Mouse (Mus musculus) heart, adult 9 months (tissue): ENCODE measurements at regions not wholly inside any gene's neighbourhood (a gene's known extent, or its start where the extent isn't known, plus 50 kb on each side); places are given as distances from the start of the nearest gene placed in this dataset.

ENCODE experiments used
- DNase-seq, 2 experiments: peaks; one replicate each; pipeline ENCODE4 v3.0.0; 2022; ENCODE audit warnings: low spot score in 2 of 2

DNA sequence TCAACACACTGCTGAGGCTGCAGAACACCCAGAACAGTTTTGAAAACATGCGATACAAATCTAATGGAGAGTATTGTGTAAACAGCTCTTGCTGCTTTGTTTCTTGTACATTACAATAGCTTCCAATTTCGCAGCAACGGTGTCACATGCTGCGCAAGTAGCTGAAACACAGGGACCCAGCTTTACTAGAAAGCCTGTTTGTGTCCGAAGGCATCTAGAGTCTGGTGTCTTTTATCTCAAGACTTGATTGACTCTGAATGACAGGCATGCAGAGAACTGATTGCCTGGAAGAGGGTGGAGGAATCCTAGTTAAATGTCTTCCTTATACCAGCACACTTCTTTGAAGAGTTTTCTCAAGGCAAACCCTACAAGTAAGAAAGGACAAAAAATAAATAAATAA is 66.1 kb upstream of the Fgf10 start:
- no peak for DNase-seq

DNA sequence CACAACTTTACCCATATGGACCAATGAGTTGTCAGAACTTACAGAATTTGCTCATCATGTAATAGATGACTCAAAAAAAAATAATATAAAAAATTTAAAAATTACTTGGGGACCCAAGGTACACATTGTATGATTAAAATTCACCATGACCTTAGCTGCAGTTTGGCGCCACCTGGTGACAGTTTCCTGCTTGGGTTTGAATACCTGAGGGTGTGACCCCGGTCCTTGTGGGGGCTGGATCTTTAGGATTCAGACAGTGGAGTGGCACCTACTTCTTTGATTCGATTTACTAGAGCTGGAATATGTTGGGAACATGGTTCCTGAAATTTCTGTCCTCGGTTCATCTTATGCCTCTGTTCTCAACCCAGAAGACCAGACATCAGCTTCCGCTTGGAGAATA is 72.7 kb upstream of the Fgf10 start:
- no peak for DNase-seq

DNA sequence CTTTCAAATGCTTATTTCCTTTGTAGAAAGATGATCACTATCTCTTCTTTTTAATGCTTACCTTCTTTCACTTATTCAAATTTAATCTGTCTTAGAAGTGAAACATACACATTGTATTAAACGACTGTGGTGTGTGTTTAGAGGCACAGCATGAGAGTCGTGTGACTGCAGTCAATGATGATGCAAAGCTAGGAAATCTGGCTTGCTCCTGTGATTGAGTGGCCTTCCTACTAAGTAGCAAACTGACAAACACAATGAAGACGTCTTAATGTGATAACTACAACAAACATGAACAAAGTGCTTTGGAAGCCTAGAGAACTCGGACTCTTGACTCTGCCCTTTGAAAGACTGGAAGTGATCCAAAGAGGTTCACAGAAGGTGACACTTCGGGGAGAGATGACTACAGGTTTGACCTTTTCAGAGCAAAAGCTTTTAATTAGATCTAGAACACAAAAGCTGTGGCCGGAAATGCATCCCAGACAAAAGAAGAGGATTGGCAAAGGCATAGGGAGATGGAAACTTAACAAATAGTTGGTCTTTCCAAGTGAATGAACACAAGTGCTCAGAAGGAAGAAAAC is 73.3 kb upstream of the Fgf10 start:
- DNase-seq = no peak

DNA sequence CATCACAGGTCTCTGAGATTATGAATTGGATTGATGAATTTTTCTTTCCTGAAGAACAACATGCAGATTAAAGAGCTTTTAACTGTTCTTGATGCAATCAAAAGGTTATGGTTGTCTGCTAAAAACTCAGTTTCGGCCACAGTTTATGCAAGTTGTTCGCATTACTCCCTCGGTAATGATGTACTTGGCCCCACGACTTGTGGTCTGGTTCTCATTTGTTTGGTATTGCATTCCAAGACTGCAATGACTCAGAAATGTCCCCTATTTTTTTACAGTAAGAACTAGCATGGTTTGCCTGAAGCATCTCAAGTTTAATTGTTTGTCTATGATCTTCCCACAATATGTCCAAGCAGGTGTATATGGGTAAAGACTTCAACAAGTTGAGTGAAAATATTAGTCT is 77.5 kb upstream of the Fgf10 start:
- no peak for DNase-seq

DNA sequence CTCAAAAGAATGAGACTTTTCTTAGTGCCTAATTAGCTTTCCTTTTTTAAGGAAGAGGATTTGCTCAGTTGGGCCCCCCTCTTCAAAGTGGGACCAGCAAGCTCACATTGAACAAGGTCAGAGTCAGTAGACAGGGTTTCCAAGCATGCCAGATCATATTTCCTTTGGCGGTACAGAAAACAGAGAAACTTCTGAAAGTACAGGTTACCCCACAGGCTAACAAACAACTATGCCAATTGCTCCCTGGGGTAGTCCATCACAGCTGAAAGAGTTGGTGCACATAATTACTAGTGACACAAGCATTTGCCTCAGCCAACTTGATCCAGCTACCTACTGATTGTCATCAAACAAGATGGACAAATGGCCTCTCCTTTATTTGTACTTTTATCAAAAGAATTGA is 97.0 kb upstream of the Fgf10 start:
- no peak for DNase-seq

DNA sequence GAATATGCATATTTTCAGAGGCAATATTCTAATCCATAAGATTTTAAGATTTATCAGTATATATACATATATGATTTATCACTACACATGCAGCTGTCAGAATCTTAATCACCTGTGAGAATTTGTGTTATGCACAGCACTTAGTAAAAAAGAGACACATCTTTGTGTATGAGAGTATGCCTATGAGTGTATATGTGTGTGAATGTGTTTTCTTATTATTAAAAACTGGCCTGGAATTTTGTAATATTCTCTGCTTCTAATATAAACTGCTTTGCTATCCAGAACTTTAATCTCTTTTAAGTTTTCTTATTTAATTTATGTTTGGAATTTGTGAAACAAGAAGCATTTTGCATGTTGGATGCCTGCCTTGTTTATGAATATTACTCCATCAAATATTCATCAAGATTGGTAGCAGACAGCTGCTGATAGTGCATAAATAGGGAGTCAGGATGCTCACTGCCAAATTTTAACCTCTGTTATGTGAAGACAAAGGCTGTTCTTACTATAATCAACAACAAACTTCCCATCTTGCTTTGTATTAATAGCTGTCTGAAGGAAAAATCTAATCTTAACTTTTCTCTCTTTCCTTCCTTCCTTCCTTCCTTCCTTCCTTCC is 104.3 kb upstream of the Fgf10 start:
- no peak for DNase-seq

DNA sequence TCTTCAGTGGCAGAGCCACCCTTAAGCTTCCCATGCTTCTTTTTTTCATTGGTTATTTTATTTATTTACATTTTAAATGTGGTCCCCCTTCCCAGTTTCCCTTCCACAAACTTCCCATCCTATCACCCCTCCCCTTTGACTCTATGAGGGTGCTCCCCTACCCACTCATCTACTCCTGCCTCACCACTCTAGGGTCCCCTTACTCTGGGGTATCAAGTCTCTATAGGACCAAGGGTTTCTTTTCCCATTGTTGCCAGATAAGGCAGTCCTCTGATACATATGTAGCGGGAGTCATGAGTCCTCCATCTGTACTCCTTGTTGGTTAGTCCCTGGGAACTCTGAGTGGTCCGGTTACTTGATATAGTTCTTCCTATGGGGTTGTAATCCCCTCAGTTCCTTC is 110.6 kb upstream of the Fgf10 start:
- DNase-seq = no peak

DNA sequence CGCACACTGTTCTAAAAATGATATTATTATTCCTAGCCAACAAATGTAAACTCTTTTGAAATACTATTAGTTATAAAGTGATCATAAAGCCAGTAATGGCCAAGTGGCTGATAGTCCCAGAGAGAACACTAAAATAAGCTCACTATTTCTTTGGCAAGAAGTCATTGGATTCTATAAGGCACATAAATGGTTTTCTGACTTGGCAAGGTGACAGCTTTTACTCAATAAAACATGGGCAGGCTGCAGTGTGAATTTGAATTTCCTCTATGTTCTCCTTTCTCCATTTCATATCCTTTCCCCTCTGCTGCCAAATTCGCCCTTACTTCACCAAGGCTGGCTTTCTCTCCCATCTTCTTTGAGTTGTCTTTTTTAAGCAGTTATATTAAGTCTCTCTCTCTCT is 117.6 kb upstream of the Fgf10 start:
- no peak for DNase-seq

DNA sequence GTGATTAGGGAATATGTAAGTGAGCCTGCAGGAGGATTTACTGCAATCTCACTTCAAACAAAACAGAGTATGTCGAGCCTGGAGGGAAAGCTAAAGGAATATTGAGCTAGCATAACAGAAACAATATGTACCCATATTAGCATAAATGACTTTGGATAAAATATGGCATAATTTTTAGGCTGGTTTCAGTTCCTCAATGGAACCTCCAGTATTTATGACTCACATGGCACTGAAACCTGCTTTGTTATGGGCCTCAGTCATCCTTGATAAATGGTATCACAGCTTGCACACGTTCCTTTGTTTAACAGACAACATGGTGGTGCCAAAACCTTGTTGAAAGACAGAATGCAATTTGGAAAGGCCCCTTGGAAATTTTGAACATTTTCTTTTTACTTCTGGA is 130.8 kb upstream of the Fgf10 start:
- DNase-seq = no peak

DNA sequence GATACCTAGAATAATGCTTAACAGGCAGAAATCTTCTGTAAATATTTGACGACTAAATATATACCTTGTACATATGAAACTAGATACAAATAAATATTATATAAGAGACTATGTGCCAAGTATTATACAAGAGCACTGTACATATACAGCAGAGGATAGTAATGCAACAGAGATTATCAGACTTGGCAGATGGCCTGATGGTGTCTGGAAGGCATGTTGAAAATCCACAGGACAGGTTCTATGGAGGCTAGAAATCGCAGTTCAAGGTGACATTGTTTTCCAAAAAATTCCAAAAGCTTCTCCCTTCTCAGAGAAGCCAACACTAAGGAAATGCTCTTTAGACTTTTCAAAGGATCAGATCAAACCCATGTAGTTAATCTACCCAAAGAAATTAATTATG is 126.9 kb upstream of the Mrps30 start:
- no peak for DNase-seq

DNA sequence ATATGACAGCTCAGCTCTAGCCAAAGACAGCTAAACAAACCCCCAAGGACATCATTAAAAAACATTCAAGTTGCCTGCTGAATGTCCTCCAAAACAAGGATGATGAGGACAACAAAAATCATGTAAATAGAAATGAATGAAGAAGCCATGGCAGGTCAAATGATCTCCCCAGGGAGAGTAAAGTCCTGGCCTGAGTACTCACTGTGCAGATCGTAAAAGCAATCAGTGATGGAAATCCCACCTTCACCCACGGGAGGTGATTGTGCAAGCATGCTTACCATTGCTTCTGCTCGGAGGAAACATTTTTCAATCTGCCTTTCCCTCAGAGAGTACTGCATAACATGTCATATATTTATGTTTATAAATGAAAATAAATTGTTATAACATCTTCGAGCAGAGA is 119.1 kb upstream of the Mrps30 start:
- peak; percentile 3 to 7 for DNase-seq

DNA sequence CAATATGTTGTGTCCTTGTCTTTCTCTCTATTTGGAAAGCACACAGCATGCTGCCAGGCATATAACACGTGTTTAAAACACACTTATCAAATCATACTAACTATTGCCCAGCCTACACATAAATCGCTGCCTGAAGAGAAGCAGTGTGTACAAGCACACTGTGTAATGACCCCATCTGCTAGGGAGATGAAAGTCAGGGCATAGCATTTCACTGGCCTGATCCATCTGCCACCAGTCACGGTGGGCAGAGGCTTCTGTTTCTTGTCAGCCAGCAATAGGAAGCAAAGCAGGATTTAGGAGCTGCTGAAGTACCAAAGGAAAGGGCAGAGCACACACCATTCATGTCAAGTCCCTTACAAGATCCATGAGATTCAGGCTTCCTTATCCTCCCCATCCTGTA is 103.6 kb upstream of the Mrps30 start:
- no peak for DNase-seq

DNA sequence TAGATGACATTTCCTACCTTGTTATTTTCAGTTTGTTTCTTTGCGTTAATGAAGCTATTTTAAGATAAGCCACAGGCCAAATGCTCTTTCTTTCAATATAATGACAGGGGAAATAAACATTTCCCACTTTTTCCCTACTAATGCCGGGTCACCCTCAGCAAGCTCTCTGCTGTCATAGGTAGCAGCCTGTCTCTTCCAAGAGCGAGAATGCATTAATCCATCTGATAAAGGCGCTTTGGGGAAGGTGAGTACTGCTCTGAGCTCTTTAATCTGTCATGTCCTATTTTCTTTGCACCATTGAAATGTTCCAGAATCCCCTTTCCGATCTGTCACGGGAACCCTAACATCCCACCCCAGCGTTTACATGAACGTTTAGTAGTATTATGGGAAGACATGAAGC is 96.0 kb upstream of the Mrps30 start:
- no peak for DNase-seq

DNA sequence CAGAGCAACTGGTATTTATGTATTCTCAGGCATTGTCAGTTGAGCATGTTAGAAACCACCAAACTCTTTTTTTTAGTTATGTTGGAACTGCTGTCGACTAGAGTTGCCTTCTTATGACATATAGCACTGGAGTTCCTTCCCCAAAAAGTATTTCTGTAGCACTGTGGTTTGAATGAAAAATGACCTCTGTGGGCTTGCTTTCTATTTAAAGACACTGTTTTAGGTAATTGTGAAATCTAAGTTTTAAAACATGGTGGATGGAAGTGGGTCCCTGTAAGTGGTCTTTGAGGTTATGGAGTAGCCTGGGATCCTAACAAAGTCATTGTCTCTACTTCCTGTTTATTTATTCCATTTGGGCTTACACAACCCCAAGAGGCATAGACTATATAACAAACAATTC is 93.2 kb upstream of the Mrps30 start:
- DNase-seq = no peak

DNA sequence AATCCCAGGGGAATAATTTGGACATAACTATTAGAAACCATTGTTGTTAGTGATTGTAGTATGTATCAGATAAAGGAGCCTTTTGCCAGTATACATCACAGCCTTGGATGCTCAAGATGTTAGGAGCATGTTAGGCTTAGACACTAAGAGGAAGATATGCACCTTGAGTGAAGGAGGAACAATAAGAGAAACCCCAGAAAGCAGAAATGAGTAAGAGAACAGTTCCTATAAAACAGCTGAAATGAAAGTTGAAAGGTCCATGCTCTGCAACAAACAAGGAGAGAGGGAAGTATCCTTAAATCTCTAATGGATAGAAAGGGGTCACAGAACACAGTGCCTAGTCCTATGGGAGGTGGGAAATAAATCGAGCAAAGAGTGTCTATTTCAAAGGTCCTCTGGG is 91.4 kb upstream of the Mrps30 start:
- DNase-seq = no peak

DNA sequence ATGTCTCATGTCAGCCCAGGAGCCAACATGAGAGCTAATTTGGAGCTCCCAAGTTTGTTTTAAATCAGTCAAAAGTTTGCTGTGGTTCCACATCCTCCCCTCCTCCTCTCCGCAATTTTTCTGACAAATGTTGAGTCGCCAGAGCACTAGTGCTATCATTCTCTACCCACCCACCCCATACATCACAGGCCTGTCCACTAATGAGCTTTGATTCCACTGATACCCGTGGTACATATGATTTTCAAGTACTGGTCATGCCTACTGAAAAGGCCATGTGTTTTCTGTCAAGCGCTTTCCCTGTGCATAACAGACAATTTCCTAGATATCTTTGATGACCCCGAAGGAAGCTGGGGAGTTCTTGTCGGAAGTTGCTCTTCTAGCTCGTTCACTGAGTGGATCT is 85.5 kb upstream of the Mrps30 start:
- no peak for DNase-seq

DNA sequence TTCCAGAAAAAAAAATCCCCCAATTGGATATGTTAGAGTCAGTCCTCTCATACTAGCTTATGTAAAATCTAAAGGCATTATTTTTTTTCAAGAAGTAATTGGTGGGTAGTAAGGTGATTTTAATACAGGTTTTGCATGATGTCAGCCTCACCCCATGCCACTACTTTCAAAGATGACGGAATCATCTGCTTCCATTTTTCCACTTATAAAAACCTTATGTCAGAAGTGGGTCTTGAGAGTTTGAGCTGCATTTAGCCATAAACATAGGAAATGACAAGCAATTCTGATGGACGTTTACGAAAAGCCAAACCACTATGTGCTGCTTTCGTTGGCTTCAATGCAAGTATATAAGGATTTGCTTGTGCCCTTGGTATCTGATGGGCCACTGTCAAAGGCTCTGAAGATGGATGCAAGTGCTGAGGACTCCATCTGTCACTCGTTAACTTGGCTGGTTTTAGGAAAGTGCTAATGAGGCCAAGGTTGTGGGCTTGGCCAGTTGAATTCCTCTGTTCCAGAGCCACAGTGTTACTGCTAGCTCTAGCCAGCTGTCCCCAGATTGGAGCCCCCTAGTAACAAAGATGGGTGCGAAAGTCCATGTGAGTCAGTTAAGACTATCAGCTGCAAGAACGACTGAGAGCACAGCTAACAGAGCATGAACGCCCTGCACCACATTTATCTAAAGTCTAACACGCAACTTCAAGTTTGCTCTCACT is 72.8 kb upstream of the Mrps30 start:
- no peak for DNase-seq

DNA sequence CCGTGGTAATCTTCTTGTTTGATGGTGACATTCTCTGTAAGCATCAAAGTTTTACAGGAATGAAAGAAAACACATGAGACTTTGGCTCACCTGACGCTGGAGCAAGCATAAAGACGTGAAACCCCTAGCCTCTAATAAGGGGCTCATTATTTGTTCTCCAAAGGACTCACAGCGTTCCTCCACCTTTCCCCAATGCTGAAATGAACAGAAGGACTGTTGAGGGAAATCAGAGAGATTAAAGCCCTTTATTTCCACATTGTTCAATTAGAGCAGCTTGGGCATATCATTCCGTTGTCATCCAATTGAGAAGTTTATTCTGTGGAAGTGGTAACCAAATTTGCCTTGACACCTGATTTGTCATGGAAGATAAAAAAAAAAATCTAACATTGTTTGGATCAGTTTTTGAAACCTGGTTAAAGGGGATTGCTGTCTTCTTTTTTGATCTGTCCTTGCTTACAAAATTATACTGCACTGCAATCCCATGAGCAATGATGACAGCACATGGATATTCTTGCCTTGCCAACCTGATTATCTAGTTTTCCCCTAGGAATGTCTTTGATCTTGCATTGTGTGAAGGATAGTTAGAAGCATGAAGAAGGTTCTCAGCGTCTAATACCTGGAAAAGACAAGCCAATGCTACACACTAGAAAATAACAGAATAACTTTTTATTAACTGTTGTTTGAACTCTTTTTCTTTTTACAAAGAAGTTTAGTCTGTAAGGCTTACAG is 62.1 kb upstream of the Mrps30 start:
- no peak for DNase-seq

DNA sequence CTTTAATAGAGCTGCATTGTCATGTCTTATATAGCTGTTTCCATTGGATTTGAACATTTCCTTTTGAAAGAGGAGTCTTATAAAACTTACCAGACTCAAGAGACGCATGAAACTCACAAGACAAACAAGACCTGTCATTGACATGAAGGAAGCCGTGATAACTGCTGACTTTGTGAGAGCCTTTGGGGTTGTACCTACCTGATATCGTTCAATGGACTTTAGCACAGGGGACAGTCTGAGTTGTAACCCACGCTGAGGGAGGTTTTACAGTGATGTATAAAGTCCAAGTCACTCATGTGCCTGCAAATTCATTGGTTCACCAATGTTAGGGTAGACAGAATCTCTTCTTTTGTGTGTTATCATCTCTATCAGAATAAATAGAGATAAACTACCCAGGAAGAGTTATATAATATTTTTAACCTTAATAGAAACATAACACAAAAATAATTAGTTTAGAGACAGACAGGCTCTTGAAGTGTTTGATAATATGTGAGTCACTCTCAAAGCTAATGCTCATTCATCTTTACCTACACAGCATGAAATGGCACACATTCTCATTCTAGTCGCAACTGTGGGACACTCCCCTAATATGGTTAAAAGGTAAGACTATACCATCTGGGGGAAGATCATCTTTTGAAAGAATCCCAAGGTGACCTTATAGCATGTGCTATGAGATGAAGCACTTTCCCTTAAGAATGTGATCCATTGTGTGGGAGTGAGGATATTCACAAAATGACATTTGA is 54.4 kb upstream of the Mrps30 start:
- DNase-seq = no peak
